Mouse (Mus musculus): Measurements from ENCODE around the gene Rnf111.

DNA sequence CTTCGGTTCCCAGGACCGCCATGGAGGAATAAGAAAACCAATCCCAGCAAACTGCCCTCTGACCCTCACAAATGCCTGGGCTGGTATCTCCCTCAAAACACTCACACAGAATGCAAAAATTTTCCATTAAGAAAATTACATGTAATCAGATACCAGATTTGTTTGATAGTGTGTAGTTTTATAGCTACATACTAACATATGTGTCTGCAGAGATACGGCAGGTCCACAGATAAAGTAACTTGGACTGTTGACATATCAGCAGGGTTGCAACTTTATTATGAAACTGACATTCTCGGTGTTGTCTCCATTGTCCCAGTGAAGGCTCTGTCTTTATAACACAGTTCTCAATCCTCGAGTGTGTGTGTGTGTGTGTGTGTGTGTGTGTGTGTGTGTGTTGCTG is 112.5 kb downstream of the Rnf111 start:
- TF ChIP-seq TCF12 (IDR thresholded peaks at IDR 0.05; ENCODE audit: insufficient read depth, poor library complexity, severe bottlenecking) (no peak), POLR2A (IDR thresholded peaks at IDR 0.05; ENCODE audit: insufficient read length, low read depth) (no peak), SRF (IDR thresholded peaks at IDR 0.05; ENCODE audit: control insufficient read depth, insufficient read length, low read depth) (no peak)
